Mouse (Mus musculus): ENCODE data around the gene Chchd4. TPM values are rescaled to one million over a fixed set of nuclear protein-coding genes. Genes with fewer than 3 reads are reported as not detected.
"Not testable (repeated sequence)": the region's sequence is repeated elsewhere in the genome, so short reads cannot be mapped to it uniquely, and the experiment has no call there.

Gene Chchd4
- total RNA-seq, 2 experiments from 2014 or later = 8.6 to 8.7 TPM

- peak; percentile 63 for DNase-seq
Observed at GRCm38 (mm10) chr6:91474441-91475190, 1.3 kb upstream of the Chchd4 start.

GRCm38 (mm10) chr6:91473805-91474440, 577 bp upstream of the Chchd4 start:
- DNase-seq = no peak

- peak; percentile 2 for DNase-seq
Observed at GRCm38 (mm10) chr6:91472319-91472718, 1.0 kb downstream of the Chchd4 start.

- DNase-seq = not testable (repeated sequence)
Observed at GRCm38 (mm10) chr6:91471427-91471826, 1.9 kb downstream of the Chchd4 start.

GRCm38 (mm10) chr6:91470712-91471111, 2.6 kb downstream of the Chchd4 start:
- no peak for DNase-seq

GRCm38 (mm10) chr6:91467106-91467505, 6.2 kb downstream of the Chchd4 start:
- peak; percentile 29 for DNase-seq

- no peak for DNase-seq
Observed at GRCm38 (mm10) chr6:91465756-91466155, 7.6 kb downstream of the Chchd4 start.

GRCm38 (mm10) chr6:91459471-91459870, 13.9 kb downstream of the Chchd4 start:
- no peak for DNase-seq

- DNase-seq = no peak
Observed at GRCm38 (mm10) chr6:91454546-91454945, 18.8 kb downstream of the Chchd4 start.

- DNase-seq = no peak
Observed at GRCm38 (mm10) chr6:91452056-91452455, 21.3 kb downstream of the Chchd4 start.

- DNase-seq = no peak
Observed at GRCm38 (mm10) chr6:91449472-91450225, 23.7 kb downstream of the Chchd4 start.

GRCm38 (mm10) chr6:91445316-91445715, 28.0 kb downstream of the Chchd4 start:
- DNase-seq = no peak

- DNase-seq = no peak
Observed at GRCm38 (mm10) chr6:91441145-91441662, 32.1 kb downstream of the Chchd4 start.

GRCm38 (mm10) chr6:91440474-91441144, 32.7 kb downstream of the Chchd4 start:
- peak; percentile 88 for DNase-seq

GRCm38 (mm10) chr6:91424151-91424550, 49.2 kb downstream of the Chchd4 start:
- DNase-seq = no peak

GRCm38 (mm10) chr6:91421629-91422028, 51.7 kb downstream of the Chchd4 start:
- no peak for DNase-seq

GRCm38 (mm10) chr6:91417291-91417845, 56.0 kb downstream of the Chchd4 start:
- no peak for DNase-seq

- no peak for DNase-seq
Observed at GRCm38 (mm10) chr6:91416146-91416545, 57.2 kb downstream of the Chchd4 start.

GRCm38 (mm10) chr6:91414890-91415289, 58.5 kb downstream of the Chchd4 start:
- DNase-seq = no peak
